Mouse (Mus musculus) erythroblast, embryonic 14.5 days (primary cell): ENCODE measurements around the gene Gtf2h1. TPM values are rescaled to one million over a fixed set of nuclear protein-coding genes. Genes with fewer than 3 reads are reported as not detected.

Experiments used
- H3K27me3 ChIP-seq: 2 replicates; pipeline ENCODE4 v1.6.1; 2012; ENCODE audit warnings: inconsistent platforms; ENCODE audit not compliant: control insufficient read depth
- H3K36me3 ChIP-seq: 2 replicates; pipeline ENCODE4 v1.6.1; 2012; ENCODE audit warnings: mild to moderate bottlenecking, inconsistent platforms; ENCODE audit not compliant: control insufficient read depth
- H3K4me1 ChIP-seq: 2 replicates; pipeline ENCODE4 v1.6.1; 2012; ENCODE audit warnings: inconsistent platforms; ENCODE audit not compliant: control insufficient read depth
- H3K4me3 ChIP-seq: replicated peaks from 2 replicates; pipeline ENCODE3; 2012; ENCODE audit warnings: moderate library complexity, mild to moderate bottlenecking, inconsistent platforms
- H3K9me3 ChIP-seq: 2 replicates; pipeline ENCODE4 v1.6.1; 2012; ENCODE audit warnings: low read length, inconsistent platforms, mixed read lengths; ENCODE audit not compliant: control insufficient read depth
- GATA1 ChIP-seq: IDR thresholded peaks from 2 replicates; pipeline ENCODE4 v1.6.1; 2012; ENCODE audit warnings: low read length, inconsistent platforms, mixed read lengths
- TAL1 ChIP-seq: IDR thresholded peaks from 3 replicates; pipeline ENCODE4 v1.6.1; 2012; ENCODE audit warnings: low read length, inconsistent platforms, mixed read lengths
- polyA plus RNA-seq: library from polyadenylated mRNA; stranded (reverse); fragments of >175 nt; gene quantifications from 2 replicates; pipeline ENCODE4 v1.2.3, GENCODE M21; 2012

Gene Gtf2h1
- polyA plus RNA-seq, 1 experiment, result 0.99 TPM

DNA sequence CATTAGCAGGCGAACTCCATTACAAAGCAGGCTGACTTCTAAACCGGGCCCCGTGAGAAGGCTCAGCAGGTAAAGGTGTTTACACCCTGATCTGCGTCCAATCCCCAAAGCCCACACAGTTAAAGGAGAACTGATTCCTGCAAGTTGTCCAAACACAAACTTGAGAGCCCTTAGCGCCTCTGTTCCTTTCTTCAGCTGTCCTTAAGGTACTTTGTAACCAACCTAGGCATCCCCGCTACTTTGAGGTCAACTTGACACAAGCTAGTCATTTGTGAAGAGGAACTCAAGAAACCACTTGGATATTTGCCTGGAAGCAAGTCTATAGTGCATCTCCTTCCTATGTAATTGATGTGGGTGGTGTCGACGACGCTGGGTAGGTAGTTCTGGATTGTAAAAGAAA, 61.5 kb downstream of the Gtf2h1 start:
- no peaks in the 10 kb centered on the region for H3K27me3 ChIP-seq
- TF ChIP-seq GATA1 (no peak), TAL1 (no peak)
- no peak overlapping the region for H3K4me3 ChIP-seq
- peaks cover 33% of the 10 kb centered on the region for H3K36me3 ChIP-seq
- no peaks in the 10 kb centered on the region for H3K4me1 ChIP-seq
- H3K9me3 ChIP-seq, result no peaks in the 10 kb centered on the region

DNA sequence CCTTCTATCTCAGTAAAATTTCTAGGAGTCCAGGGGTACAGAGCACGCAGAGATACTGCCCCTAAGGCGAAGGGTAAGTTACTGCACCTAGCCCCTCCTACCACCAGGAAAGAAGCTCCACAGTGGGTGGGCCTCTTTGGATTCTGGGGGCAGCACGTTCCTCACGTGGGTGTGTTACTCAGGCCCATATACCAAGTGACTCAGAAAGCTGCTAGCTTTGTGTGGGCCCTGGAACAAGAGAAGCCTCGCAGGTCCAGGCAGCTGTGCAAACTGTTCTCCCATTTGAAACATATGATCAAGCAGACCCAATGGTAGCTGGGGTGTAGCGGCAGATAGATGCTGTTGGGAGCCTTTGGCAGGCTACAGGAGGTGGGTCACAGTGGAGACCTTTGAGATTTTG, 63.1 kb downstream of the Gtf2h1 start:
- no peak for TF ChIP-seq GATA1
- no peak for TF ChIP-seq TAL1
- no peak overlapping the region for H3K4me3 ChIP-seq
- no peaks in the 10 kb centered on the region for H3K27me3 ChIP-seq
- H3K9me3 ChIP-seq, result no peaks in the 10 kb centered on the region
- H3K4me1 ChIP-seq, result no peaks in the 10 kb centered on the region
- H3K36me3 ChIP-seq, result peaks cover 19% of the 10 kb centered on the region

DNA sequence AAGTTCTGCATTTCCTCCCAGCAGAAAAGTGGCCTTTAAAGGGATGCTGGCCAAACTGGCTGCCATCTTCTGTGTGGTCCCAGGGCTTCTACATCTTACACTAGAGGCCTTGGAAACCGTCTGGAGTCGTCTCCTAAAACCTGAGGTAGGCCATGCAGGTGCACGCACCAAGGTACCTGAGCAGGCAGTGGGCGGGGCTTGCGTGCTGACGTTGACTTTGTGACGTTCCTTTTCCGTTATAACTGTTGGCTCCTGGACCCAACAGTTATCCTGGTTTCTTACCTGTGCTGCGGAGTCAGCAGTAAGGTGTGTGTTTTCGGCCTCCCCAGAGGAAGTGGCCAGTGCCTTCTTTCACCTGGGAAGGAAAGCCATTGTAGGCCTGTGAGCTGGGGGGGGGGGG, 65.1 kb downstream of the Gtf2h1 start, which contains the start of gene Ldhc:
Gene Ldhc (plus strand): TSS at position 208 of the 400 bp plus-strand sequence.
- no peaks in the 10 kb centered on the region for H3K36me3 ChIP-seq
- no peaks in the 10 kb centered on the region for H3K27me3 ChIP-seq
- H3K9me3 ChIP-seq, result no peaks in the 10 kb centered on the region
- no peaks in the 10 kb centered on the region for H3K4me1 ChIP-seq
- TF ChIP-seq GATA1, result no peak
- no peak for TF ChIP-seq TAL1
- no peak within 1 kb of the TSS for H3K4me3 ChIP-seq

DNA sequence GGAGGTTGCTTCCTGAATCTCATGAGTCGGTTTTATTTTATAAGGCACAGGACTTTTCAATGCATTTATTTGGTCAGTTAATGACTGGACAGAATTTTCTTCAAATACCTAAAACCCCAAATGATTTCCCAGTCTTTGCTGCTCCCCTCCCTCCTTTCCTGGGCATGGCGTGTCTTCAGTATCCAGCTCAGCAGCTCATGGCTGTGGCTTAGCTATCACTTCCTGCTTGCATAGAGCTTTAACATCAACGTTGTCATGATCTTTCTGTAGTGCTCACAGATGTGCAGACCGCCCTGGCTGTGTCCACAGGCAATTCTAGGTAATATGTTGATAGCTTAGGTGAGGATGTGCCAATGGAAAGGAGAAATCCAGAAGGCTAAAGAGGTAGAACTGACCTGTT, 76.1 kb downstream of the Gtf2h1 start:
- H3K27me3 ChIP-seq, result no peaks in the 10 kb centered on the region
- H3K4me1 ChIP-seq, result no peaks in the 10 kb centered on the region
- H3K4me3 ChIP-seq, result no peak overlapping the region
- H3K9me3 ChIP-seq, result no peaks in the 10 kb centered on the region
- no peaks in the 10 kb centered on the region for H3K36me3 ChIP-seq
- no peak for TF ChIP-seq TAL1
- TF ChIP-seq GATA1, result no peak

Other genes starting within 250 kb of the Gtf2h1 start
- 0.16 and 0.26 TPM in 2 replicates for gene Sergef, start 156.3 kb upstream of the Gtf2h1 start, polyA plus RNA-seq
- gene Tph1, start 123.6 kb upstream of the Gtf2h1 start, polyA plus RNA-seq, result not detected in 2 replicates
- 0.28 and 0.44 TPM in 2 replicates for gene Saal1, start 85.4 kb upstream of the Gtf2h1 start, polyA plus RNA-seq
- not detected in 2 replicates for gene Saa3, start 80.4 kb upstream of the Gtf2h1 start, polyA plus RNA-seq
- gene Saa4, start 63.5 kb upstream of the Gtf2h1 start, polyA plus RNA-seq, result not detected in 2 replicates
- gene Saa1, start 53.1 kb upstream of the Gtf2h1 start, polyA plus RNA-seq, result not detected in 2 replicates
- not detected in 2 replicates for gene Saa2, start 44.3 kb upstream of the Gtf2h1 start, polyA plus RNA-seq
- gene Hps5, start within 50 bp of the Gtf2h1 start, polyA plus RNA-seq, result 0.09 TPM in 2 replicates
- gene Ldha, start 45.4 kb downstream of the Gtf2h1 start, polyA plus RNA-seq, result 12.0 and 18.0 TPM in 2 replicates
- gene Ldhc, start 65.1 kb downstream of the Gtf2h1 start, polyA plus RNA-seq, result 0.04 TPM in 1 of 2 replicates, not detected in the other
- 3.8 and 4.1 TPM in 2 replicates for gene Tsg101, start 123.9 kb downstream of the Gtf2h1 start, polyA plus RNA-seq
- 0.02 and 0.03 TPM in 2 replicates for gene Uevld, start 162.4 kb downstream of the Gtf2h1 start, polyA plus RNA-seq
- not detected in 2 replicates for gene Gm9999, start 187.5 kb downstream of the Gtf2h1 start, polyA plus RNA-seq
- 0.48 and 0.60 TPM in 2 replicates for gene Spty2d1, start 212.3 kb downstream of the Gtf2h1 start, polyA plus RNA-seq